Mouse (Mus musculus): ENCODE results near the gene AU022751. TPM values are rescaled to one million over a fixed set of nuclear protein-coding genes. Genes with fewer than 3 reads are reported as not detected.

AU022751 gene
- polyA plus RNA-seq, 1 experiment from 2014 or later: not detected

Small RNA genes lying within 50 kb of the gene (microRNA-seq; reads per million reads assigned to microRNA genes)
- gene Gm27360: not detected

Other genes with a start within 250 kb of the AU022751 start
- 4.8 and 7.7 TPM in 2 replicates for gene Nudt11, start 36.0 kb downstream of the AU022751 start, polyA plus RNA-seq (2014; fragmentation: Nextera tagmentation; extraction: Ambion mirVana)
- gene Nudt10, start 89.6 kb upstream of the AU022751 start, polyA plus RNA-seq (2014; fragmentation: Nextera tagmentation; extraction: Ambion mirVana): 2.7 and 4.5 TPM in 2 replicates
- 0.20 and 0.42 TPM in 2 replicates for gene Bmp15, start 237.3 kb upstream of the AU022751 start, polyA plus RNA-seq (2014; fragmentation: Nextera tagmentation; extraction: Ambion mirVana)

All from heart, embryonic 14.5 days (tissue).